Mouse (Mus musculus) left cerebral cortex, adult 2 months (tissue): ENCODE measurements around the gene Slc35e3. TPM values are rescaled to one million over a fixed set of nuclear protein-coding genes. Genes with fewer than 3 reads are reported as not detected.
"Not testable (repeated sequence)": the region's sequence is repeated elsewhere in the genome, so short reads cannot be mapped to it uniquely, and the experiment has no call there.

Source experiments
- DNase-seq, 2 experiments: peaks; one replicate each; pipeline ENCODE4 v3.0.0; 2021 to 2022; ENCODE audit warnings: low spot score in 2 of 2, mixed read lengths in 1 of 2; ENCODE audit errors: extremely low spot score in 1 of 2
- H3K27ac ChIP-seq: fragments of 200-600 bp; 2 replicates; pipeline ENCODE4 v1.8.1; 2022
- H3K4me3 ChIP-seq: fragments of 200-600 bp; 2 replicates; pipeline ENCODE4 v1.8.1; 2022
- CTCF ChIP-seq: fragments of 200-600 bp; IDR thresholded peaks from 2 replicates; pipeline ENCODE4 v1.8.1; 2022; ENCODE audit warnings: antibody characterized with exemption, mild to moderate bottlenecking, moderate library complexity
- intact Hi-C: fragments of 180-260 bp; cut with DNase I; formaldehyde crosslinking; loops from one replicate; pipeline ENCODE4 v1.15.1; 2025
- total RNA-seq, 2 experiments: library from RNA; stranded (reverse); gene quantifications; 2 replicates each; pipeline ENCODE4 v1.2.3; 2021

The Slc35e3 gene
- total RNA-seq, 2 experiments from 2014 or later = 27.7 to 28.8 TPM

GRCm38 (mm10) chr10:117740171-117740570 lies 6.0 kb downstream of the Slc35e3 start:
- intact Hi-C loops = no loop called here
- DNase-seq = no peak
- no peak overlapping the region for H3K4me3 ChIP-seq
- no peak for TF ChIP-seq CTCF
- H3K27ac ChIP-seq = no peak overlapping the region

- no peak overlapping the region for H3K4me3 ChIP-seq
- intact Hi-C loops = no loop called here
- DNase-seq = no peak
- no peak overlapping the region for H3K27ac ChIP-seq
- TF ChIP-seq CTCF = no peak
Measured at GRCm38 (mm10) chr10:117739648-117739948, 6.6 kb downstream of the Slc35e3 start.

- Histone ChIP-seq H3K27ac (no peak overlapping the region), H3K4me3 (no peak overlapping the region)
- no peak for DNase-seq
- no peak for TF ChIP-seq CTCF
- intact Hi-C loops = no loop called here
Measured at GRCm38 (mm10) chr10:117738928-117739647, 7.1 kb downstream of the Slc35e3 start.

- intact Hi-C loops = no loop called here
- Histone ChIP-seq H3K4me3 (no peak overlapping the region), H3K27ac (no peak overlapping the region)
- TF ChIP-seq CTCF = no peak
- no peak for DNase-seq
Measured at GRCm38 (mm10) chr10:117738140-117738921, 7.8 kb downstream of the Slc35e3 start.

GRCm38 (mm10) chr10:117737498-117737897 lies 8.7 kb downstream of the Slc35e3 start:
- H3K4me3 ChIP-seq, DNase-seq, H3K27ac ChIP-seq, intact Hi-C loops: not testable (repeated sequence)

- intact Hi-C loops = no loop called here
- Histone ChIP-seq H3K27ac (no peak overlapping the region), H3K4me3 (no peak overlapping the region)
- DNase-seq = no peak
- no peak for TF ChIP-seq CTCF
Measured at GRCm38 (mm10) chr10:117737075-117737474, 9.1 kb downstream of the Slc35e3 start.

GRCm38 (mm10) chr10:117736573-117736972 lies 9.6 kb downstream of the Slc35e3 start:
- no peak for DNase-seq
- Histone ChIP-seq H3K4me3 (no peak overlapping the region), H3K27ac (no peak overlapping the region)
- intact Hi-C loops = no loop called here
- TF ChIP-seq CTCF = no peak

GRCm38 (mm10) chr10:117735396-117735795 lies 10.8 kb downstream of the Slc35e3 start:
- DNase-seq, H3K27ac ChIP-seq, H3K4me3 ChIP-seq, intact Hi-C loops: not testable (repeated sequence)

- H3K27ac ChIP-seq, intact Hi-C loops, DNase-seq, H3K4me3 ChIP-seq: not testable (repeated sequence)
Measured at GRCm38 (mm10) chr10:117734104-117734852, 11.9 kb downstream of the Slc35e3 start.

GRCm38 (mm10) chr10:117733626-117734025 lies 12.5 kb downstream of the Slc35e3 start:
- H3K4me3 ChIP-seq, DNase-seq, intact Hi-C loops, H3K27ac ChIP-seq: not testable (repeated sequence)

GRCm38 (mm10) chr10:117732962-117733592 lies 13.1 kb downstream of the Slc35e3 start:
- TF ChIP-seq CTCF = no peak
- intact Hi-C loops = no loop called here
- DNase-seq = no peak
- H3K4me3 ChIP-seq = no peak overlapping the region
- H3K27ac ChIP-seq = no peak overlapping the region

GRCm38 (mm10) chr10:117732184-117732583 lies 14.0 kb downstream of the Slc35e3 start:
- Histone ChIP-seq H3K27ac (no peak overlapping the region), H3K4me3 (no peak overlapping the region)
- intact Hi-C loops = no loop called here
- no peak for DNase-seq
- no peak for TF ChIP-seq CTCF
